Mouse (Mus musculus) hindbrain, embryonic 12.5 days (tissue): Measurements from ENCODE around the gene Hacd3. TPM values are rescaled to one million over a fixed set of nuclear protein-coding genes. Genes with fewer than 3 reads are reported as not detected.
A peak's percentile ranks its signal among the peaks of the same experiment; 100 is the strongest.

ENCODE experiments used
- ATAC-seq: fragments of 200-750 bp; cut with Nextera tagmentation; 2 replicates; pipeline ENCODE4 v1.8.0; 2017; ENCODE audit warnings: moderate TSS enrichment; ENCODE audit not compliant: low FRiP score
- H3K27ac ChIP-seq: fragments of 300-500 bp; sonication (generic); 2 replicates; pipeline ENCODE4 v1.5.1; 2016; ENCODE audit warnings: mild to moderate bottlenecking
- H3K27me3 ChIP-seq: fragments of 300-500 bp; sonication (generic); 2 replicates; pipeline ENCODE4 v1.6.1; 2016; ENCODE audit warnings: mild to moderate bottlenecking
- H3K36me3 ChIP-seq: fragments of 300-500 bp; sonication (generic); 2 replicates; pipeline ENCODE4 v1.6.1; 2016; ENCODE audit warnings: mild to moderate bottlenecking
- H3K4me1 ChIP-seq: fragments of 300-500 bp; sonication (generic); 2 replicates; pipeline ENCODE4 v1.6.1; 2016
- H3K4me2 ChIP-seq: fragments of 300-500 bp; sonication (generic); replicated peaks from 2 replicates; pipeline ENCODE4 v1.6.1; 2016; ENCODE audit warnings: mild to moderate bottlenecking
- H3K4me3 ChIP-seq: fragments of 300-500 bp; sonication (generic); 2 replicates; pipeline ENCODE4 v1.5.1; 2016; ENCODE audit warnings: mild to moderate bottlenecking
- H3K9ac ChIP-seq: fragments of 300-500 bp; sonication (generic); 2 replicates; pipeline ENCODE4 v1.6.1; 2016; ENCODE audit warnings: mild to moderate bottlenecking, moderate library complexity
- H3K9me3 ChIP-seq: fragments of 300-500 bp; sonication (generic); replicated peaks from 2 replicates; pipeline ENCODE4 v1.6.1; 2016; ENCODE audit warnings: mild to moderate bottlenecking
- WGBS: fragments of 180-500 bp; shearing (Covaris S2); methylation state at CpG from one replicate; pipeline ENCODE4 v1.1.7; 2016; 5-methylcytosine and 5-hydroxymethylcytosine counted together
- polyA plus RNA-seq: library from polyadenylated mRNA; unstranded; fragments of >200 nt; fragmentation: Nextera tagmentation; extraction: Ambion mirVana; gene quantifications from 2 replicates; pipeline ENCODE4 v1.2.1, GENCODE M21; 2016

The Hacd3 gene
- polyA plus RNA-seq, 1 experiment from 2014 or later: 152 TPM

- peaks cover 86% of the 10 kb centered on the region for H3K36me3 ChIP-seq
- H3K4me3 ChIP-seq: no peak overlapping the region
These were observed 40.9 kb downstream of the Hacd3 start for GRCm38 (mm10) chr9:64980548-64980947.

DNA sequence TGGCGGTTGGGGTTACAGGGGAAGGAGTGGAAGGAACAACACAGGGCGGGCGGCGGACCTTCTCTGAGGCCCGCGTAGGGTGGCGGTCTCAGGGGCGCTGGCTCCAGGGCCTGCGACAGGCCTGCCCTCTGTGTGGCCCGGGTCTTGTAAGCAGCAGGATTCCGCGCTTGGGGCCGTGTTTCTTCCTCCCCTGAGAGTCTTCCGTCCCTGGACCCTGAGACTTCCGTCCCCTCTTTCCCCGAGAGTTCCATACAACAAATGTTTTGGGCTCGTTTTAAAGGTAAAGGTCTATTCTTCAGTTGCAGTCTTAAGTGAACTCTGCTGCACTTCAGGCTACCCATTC is 60.5 kb downstream of the Hacd3 start:
- 1% methylated on average over 16 of the region's 17 CpGs for WGBS
- H3K9me3 ChIP-seq: no peaks in the 10 kb centered on the region
- ATAC-seq: peak; percentile 80

More at GRCm38 (mm10) chr9:64980548-64980947, 40.9 kb downstream of the Hacd3 start:
- no peak overlapping the region for H3K4me2 ChIP-seq
- H3K27ac ChIP-seq: no peak overlapping the region
- H3K4me1 ChIP-seq: no peaks in the 10 kb centered on the region
- H3K9me3 ChIP-seq: no peaks in the 10 kb centered on the region
- 88% methylated on average over 3 of the region's 3 CpGs for WGBS
- H3K27me3 ChIP-seq: no peaks in the 10 kb centered on the region
- H3K9ac ChIP-seq: no peak overlapping the region
- ATAC-seq: no peak

GRCm38 (mm10) chr9:64960117-64960977 is 61.1 kb downstream of the Hacd3 start, which contains the start of gene Ints14:
Gene Ints14 (plus strand): TSS chr9:64960905.
- Histone ChIP-seq H3K9ac (peak within 1 kb of the TSS; percentile 89), H3K27me3 (no peaks in the 10 kb centered on the region), H3K36me3 (peaks cover 21% of the 10 kb centered on the region), H3K4me1 (peaks cover 10% of the 10 kb centered on the region), H3K9me3 (no peaks in the 10 kb centered on the region), H3K27ac (peak within 1 kb of the TSS; percentile 90), H3K4me3 (peak within 1 kb of the TSS; percentile 86), H3K4me2 (peak within 1 kb of the TSS; percentile 78)
- 6% methylated on average over 29 of the region's 29 CpGs for WGBS
- peak; percentile 95 for ATAC-seq

More for the DNA sequence above, 60.5 kb downstream of the Hacd3 start:
- H3K4me1 ChIP-seq: peaks cover 10% of the 10 kb centered on the region
- H3K4me3 ChIP-seq: peak overlapping the region; percentile 86
- no peaks in the 10 kb centered on the region for H3K27me3 ChIP-seq
- peaks cover 27% of the 10 kb centered on the region for H3K36me3 ChIP-seq
- H3K27ac ChIP-seq: peak overlapping the region; percentile 90
- peak overlapping the region; percentile 78 for H3K4me2 ChIP-seq
- peak overlapping the region; percentile 89 for H3K9ac ChIP-seq

DNA sequence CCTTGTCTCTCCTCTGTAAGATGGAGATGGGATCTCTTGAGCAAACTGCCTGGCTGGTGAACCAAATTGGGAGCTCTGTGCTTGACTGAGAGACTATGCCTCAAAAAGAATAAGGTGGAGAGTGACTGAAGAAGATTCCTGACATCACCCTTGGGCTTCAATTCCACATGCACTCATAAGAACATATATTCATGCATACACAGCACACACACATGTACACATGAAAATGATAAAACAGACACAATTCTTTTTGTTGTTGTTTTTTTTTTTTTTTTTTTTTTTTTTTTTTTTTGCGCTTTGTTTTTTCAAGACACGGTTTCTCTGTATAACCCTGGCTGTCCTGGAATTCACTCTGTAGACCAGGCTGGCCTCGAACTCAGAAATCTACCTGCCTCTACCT is 64.2 kb downstream of the Hacd3 start:
- 80% methylated on average over 3 of the region's 3 CpGs for WGBS
- H3K4me1 ChIP-seq: peaks cover 10% of the 10 kb centered on the region

DNA sequence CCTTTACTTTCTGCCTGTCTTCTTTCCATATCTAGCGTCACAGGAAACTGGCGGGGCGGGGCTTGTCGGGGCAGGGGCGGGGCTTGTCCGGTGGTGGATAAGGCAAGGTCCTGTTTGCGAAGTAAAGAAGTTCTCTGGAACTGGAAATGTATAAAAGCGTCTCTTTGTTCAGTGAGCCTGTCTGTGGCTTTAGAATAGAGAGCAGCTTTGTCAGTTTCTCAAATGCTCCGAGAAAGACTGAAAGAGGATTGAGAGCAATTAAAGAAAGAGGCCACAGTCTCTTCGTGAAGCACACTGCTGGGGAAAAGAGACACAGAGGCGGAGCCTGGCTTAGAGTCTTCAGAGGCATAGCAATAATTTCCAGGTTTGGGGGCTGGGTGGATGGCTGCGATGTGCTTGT is 65.2 kb downstream of the Hacd3 start:
- no peak for ATAC-seq
- H3K4me3 ChIP-seq: no peak overlapping the region
- no peaks in the 10 kb centered on the region for H3K36me3 ChIP-seq
- H3K27me3 ChIP-seq: peaks cover 9% of the 10 kb centered on the region
- 29% methylated on average over 12 of the region's 12 CpGs for WGBS
- no peaks in the 10 kb centered on the region for H3K9me3 ChIP-seq
- peak overlapping the region; percentile 19; the same call in 1 of the 2 replicates for H3K4me2 ChIP-seq
- peaks cover 3% of the 10 kb centered on the region for H3K4me1 ChIP-seq
- H3K9ac ChIP-seq: no peak overlapping the region
- no peak overlapping the region for H3K27ac ChIP-seq

More for the DNA sequence above, 64.2 kb downstream of the Hacd3 start:
- Histone ChIP-seq H3K4me3 (no peak overlapping the region), H3K9ac (no peak overlapping the region), H3K9me3 (no peaks in the 10 kb centered on the region), H3K27me3 (peaks cover 8% of the 10 kb centered on the region; the same call in 1 of the 2 replicates), H3K36me3 (peaks cover under 1% of the 10 kb centered on the region; the same call in 1 of the 2 replicates), H3K27ac (no peak overlapping the region), H3K4me2 (no peak overlapping the region)
- no peak for ATAC-seq

DNA sequence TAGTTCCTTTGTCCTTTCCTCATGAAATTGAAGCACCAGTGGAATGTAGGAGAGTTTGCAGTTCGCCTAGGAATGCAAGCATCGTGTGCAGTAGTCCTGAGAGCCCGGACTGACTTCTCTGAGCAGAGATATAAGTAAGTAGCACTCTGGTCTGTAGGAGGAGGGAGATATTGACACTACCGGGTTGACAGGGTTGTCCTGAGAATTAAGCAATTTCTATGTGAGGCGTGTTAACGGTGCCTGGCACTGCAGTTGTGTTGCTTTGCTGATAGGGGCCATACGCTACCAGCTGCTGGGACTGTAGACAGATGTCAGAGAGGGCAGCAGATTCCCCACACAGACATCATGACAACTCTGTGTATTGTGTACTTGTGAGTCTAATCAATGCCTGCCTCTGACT is 68.3 kb downstream of the Hacd3 start:
- no peak overlapping the region for H3K4me3 ChIP-seq
- WGBS: 86% methylated on average over 7 of the region's 7 CpGs
- no peak overlapping the region for H3K4me2 ChIP-seq
- H3K4me1 ChIP-seq: no peaks in the 10 kb centered on the region
- ATAC-seq: no peak
- peaks cover 17% of the 10 kb centered on the region for H3K27me3 ChIP-seq
- H3K9ac ChIP-seq: no peak overlapping the region
- no peaks in the 10 kb centered on the region for H3K36me3 ChIP-seq
- no peaks in the 10 kb centered on the region for H3K9me3 ChIP-seq
- H3K27ac ChIP-seq: no peak overlapping the region

DNA sequence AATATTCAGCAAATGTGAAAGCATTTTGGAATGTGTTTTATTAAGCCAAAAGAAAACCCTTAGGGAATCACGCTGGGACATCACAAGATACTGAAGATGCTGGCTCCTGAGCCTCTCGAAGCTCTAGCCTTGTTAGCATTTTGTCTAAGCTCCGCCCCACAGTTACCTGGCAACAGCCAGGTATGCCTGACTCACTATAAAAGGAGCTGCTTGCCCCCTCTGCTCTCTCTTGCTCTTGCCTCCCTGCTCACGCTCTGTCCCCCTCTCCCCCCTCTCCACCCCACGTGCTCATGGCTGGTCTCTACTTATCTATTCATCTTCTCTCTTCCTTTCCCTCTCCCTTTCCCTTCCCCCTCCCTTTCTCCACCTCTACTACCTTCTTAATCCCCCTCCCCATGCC is 69.4 kb downstream of the Hacd3 start:
- 16% methylated on average over 5 of the region's 5 CpGs for WGBS
- ATAC-seq: no peak
- Histone ChIP-seq H3K27me3 (peaks cover 17% of the 10 kb centered on the region), H3K4me3 (no peak overlapping the region), H3K9ac (no peak overlapping the region), H3K4me1 (no peaks in the 10 kb centered on the region), H3K4me2 (no peak overlapping the region), H3K27ac (no peak overlapping the region), H3K9me3 (no peaks in the 10 kb centered on the region), H3K36me3 (no peaks in the 10 kb centered on the region)

- H3K27ac ChIP-seq: no peak within 1 kb of the TSS
- 40% methylated on average over 11 of the region's 11 CpGs for WGBS
- H3K9ac ChIP-seq: no peak within 1 kb of the TSS
- H3K4me3 ChIP-seq: no peak within 1 kb of the TSS
- H3K36me3 ChIP-seq: no peaks in the 10 kb centered on the region
- no peak for ATAC-seq
- no peaks in the 10 kb centered on the region for H3K4me1 ChIP-seq
- no peak within 1 kb of the TSS for H3K4me2 ChIP-seq
- H3K9me3 ChIP-seq: no peaks in the 10 kb centered on the region
- H3K27me3 ChIP-seq: peaks cover 17% of the 10 kb centered on the region
These were observed 70.3 kb downstream of the Hacd3 start, which contains the start of gene Slc24a1 for GRCm38 (mm10) chr9:64951161-64951657. Gene Slc24a1 (minus strand): TSS chr9:64951607.

- Histone ChIP-seq H3K27ac (no peak overlapping the region), H3K9me3 (no peaks in the 10 kb centered on the region), H3K4me3 (no peak overlapping the region), H3K27me3 (peaks cover 17% of the 10 kb centered on the region), H3K9ac (no peak overlapping the region), H3K4me2 (no peak overlapping the region), H3K4me1 (no peaks in the 10 kb centered on the region), H3K36me3 (no peaks in the 10 kb centered on the region)
- WGBS: 89% methylated on average over 9 of the region's 9 CpGs
- no peak for ATAC-seq
These were observed 73.9 kb downstream of the Hacd3 start for GRCm38 (mm10) chr9:64947483-64948095.

GRCm38 (mm10) chr9:64943997-64944396 is 77.5 kb downstream of the Hacd3 start:
- Histone ChIP-seq H3K4me2 (no peak overlapping the region), H3K36me3 (no peaks in the 10 kb centered on the region), H3K9ac (no peak overlapping the region), H3K4me3 (no peak overlapping the region), H3K9me3 (no peaks in the 10 kb centered on the region), H3K27ac (no peak overlapping the region), H3K4me1 (no peaks in the 10 kb centered on the region), H3K27me3 (peaks cover 9% of the 10 kb centered on the region)
- ATAC-seq: no peak
- 21% methylated on average over 11 of the region's 11 CpGs for WGBS

DNA sequence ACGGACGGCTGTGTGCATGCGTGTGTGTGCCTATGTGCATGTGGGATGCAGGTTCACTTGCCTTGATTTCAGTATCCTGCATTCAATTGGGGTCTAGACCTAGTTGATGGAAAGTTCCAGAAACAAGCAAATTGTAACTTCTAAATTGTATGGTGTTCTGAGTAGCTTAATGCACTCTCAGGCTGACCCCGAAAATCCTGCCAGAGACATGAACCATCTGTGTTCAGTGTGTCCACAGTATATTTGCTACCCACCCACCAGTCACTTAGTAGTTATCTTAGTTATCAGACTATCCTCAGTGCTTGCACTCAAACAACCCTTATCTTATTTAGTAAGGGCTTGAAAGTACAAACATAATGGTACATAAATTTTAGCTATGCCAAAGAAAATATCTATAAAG is 79.8 kb downstream of the Hacd3 start:
- H3K27me3 ChIP-seq: peaks cover 9% of the 10 kb centered on the region
- ATAC-seq: no peak
- H3K27ac ChIP-seq: no peak overlapping the region
- H3K4me1 ChIP-seq: no peaks in the 10 kb centered on the region
- WGBS: 87% methylated on average over 4 of the region's 4 CpGs
- no peak overlapping the region for H3K9ac ChIP-seq
- H3K4me3 ChIP-seq: no peak overlapping the region
- no peak overlapping the region for H3K4me2 ChIP-seq
- no peaks in the 10 kb centered on the region for H3K36me3 ChIP-seq
- no peaks in the 10 kb centered on the region for H3K9me3 ChIP-seq

GRCm38 (mm10) chr9:64940731-64941346 is 80.7 kb downstream of the Hacd3 start:
- H3K9ac ChIP-seq: no peak overlapping the region
- 82% methylated on average over 11 of the region's 11 CpGs for WGBS
- H3K9me3 ChIP-seq: no peaks in the 10 kb centered on the region
- no peaks in the 10 kb centered on the region for H3K4me1 ChIP-seq
- peaks cover 9% of the 10 kb centered on the region for H3K27me3 ChIP-seq
- H3K4me2 ChIP-seq: no peak overlapping the region
- H3K27ac ChIP-seq: no peak overlapping the region
- no peak for ATAC-seq
- no peak overlapping the region for H3K4me3 ChIP-seq
- no peaks in the 10 kb centered on the region for H3K36me3 ChIP-seq
